Mouse (Mus musculus) gastrocnemius, postnatal 25 days (tissue): Measurements from ENCODE around the gene Defb7. TPM values are rescaled to one million over a fixed set of nuclear protein-coding genes. Genes with fewer than 3 reads are reported as not detected.

ENCODE experiments used
- DNase-seq: peaks from one replicate; pipeline ENCODE4 v3.0.0; 2022
- long read RNA-seq, 2 experiments: library from polyadenylated mRNA; stranded (forward); transcript quantifications; one replicate each; pipeline ENCODE4 v2.0.0; 2021
- microRNA-seq, 2 experiments: library from miRNA; unstranded; fragments of <30 nt; microRNA quantifications; one replicate each; pipeline ENCODE4 v1.2.0; 2021; ENCODE audit warnings: borderline replicate concordance in 2 of 2
- total RNA-seq, 2 experiments: library from RNA; stranded (reverse); gene quantifications; 1 replicate in 1 of 2; 2 replicates in 1 of 2; pipeline ENCODE4 v1.2.3; 2021

Defb7 gene
- not detected for total RNA-seq
- long read RNA-seq, experiment 1: 0 reads
- long read RNA-seq, experiment 2: 0 reads

- no peak for DNase-seq
These were observed at the start of gene Defb7 for GRCm38 (mm10) chr8:19494797-19495196. TSS of gene Defb7 (plus strand) at chr8:19495097.

- DNase-seq: no peak
These were observed 48.5 kb upstream of the Defb7 start for GRCm38 (mm10) chr8:19446378-19446777.

GRCm38 (mm10) chr8:19461355-19461754 is 33.5 kb upstream of the Defb7 start:
- DNase-seq: no peak

GRCm38 (mm10) chr8:19469026-19469425 is 25.9 kb upstream of the Defb7 start:
- DNase-seq: no peak

GRCm38 (mm10) chr8:19500524-19500923 is 5.6 kb downstream of the Defb7 start:
- no peak for DNase-seq

- no peak for DNase-seq
These were observed 40.4 kb downstream of the Defb7 start for GRCm38 (mm10) chr8:19535195-19535829.

GRCm38 (mm10) chr8:19540376-19540775 is 45.5 kb downstream of the Defb7 start:
- no peak for DNase-seq

Small RNA genes within 50 kb of the gene (microRNA-seq; reads per million reads assigned to microRNA genes)
- 0 reads per million in 2 experiments for gene Gm27288
- 0 reads per million in 2 experiments for gene Gm27852

Other genes with a start within 250 kb of the Defb7 start
- not detected for gene Defb5, start 247.5 kb upstream of the Defb7 start, total RNA-seq
- not detected for gene Defb3, start 201.7 kb upstream of the Defb7 start, total RNA-seq
- gene Defb8, start 47.5 kb upstream of the Defb7 start, total RNA-seq: not detected
- gene 4930467E23Rik, start 234.5 kb downstream of the Defb7 start, total RNA-seq: not detected